Mouse (Mus musculus): ENCODE data around the gene Fam160b1.

DNA sequence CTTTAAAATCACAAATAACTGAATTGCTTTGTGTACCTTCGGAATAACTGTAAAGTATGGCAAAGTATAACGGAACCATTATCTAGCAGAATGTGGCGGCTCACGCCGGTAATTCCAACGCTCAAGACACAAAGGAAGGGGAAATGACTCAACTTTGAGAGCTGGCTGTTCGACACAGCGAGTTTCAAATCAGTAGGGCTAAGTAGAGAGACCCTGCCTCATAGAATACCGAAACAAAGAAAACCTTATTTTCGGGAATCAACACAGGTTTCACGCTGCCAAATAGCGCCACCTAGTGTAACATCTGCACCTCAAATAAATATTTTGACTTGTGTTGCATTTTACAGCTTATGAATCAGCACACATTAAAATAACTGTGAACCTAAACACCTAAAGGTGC lies 31.7 kb upstream of the Fam160b1 start:
- TF ChIP-seq MAFK (IDR thresholded peaks at IDR 0.05; ENCODE audit: insufficient read depth, low read depth, low read length) (no peak), CHD2 (IDR thresholded peaks at IDR 0.05; ENCODE audit: low read depth, low read length) (no peak), ZC3H11A (IDR thresholded peaks at IDR 0.05; ENCODE audit: borderline replicate concordance, low read depth, low read length) (peak; percentile 57; the same call in 1 of the 2 replicates)

Data from ES-E14 (cell line).